Mouse (Mus musculus) embryonic facial prominence, embryonic 11.5 days (tissue): Measurements from ENCODE around the gene Asic1. TPM values are rescaled to one million over a fixed set of nuclear protein-coding genes. Genes with fewer than 3 reads are reported as not detected.

ENCODE experiments used
- ATAC-seq: fragments of 200-750 bp; cut with Nextera tagmentation; replicated peaks from 2 replicates; pipeline ENCODE4 v1.8.0; 2017; ENCODE audit warnings: low read depth; ENCODE audit not compliant: insufficient number of reproducible peaks, low FRiP score, low TSS enrichment
- DNase-seq: peaks from one replicate; pipeline ENCODE4 v3.0.0-alpha.2; 2015; ENCODE audit warnings: low spot score
- H3K27ac ChIP-seq: fragments of 300-500 bp; sonication (generic); replicated peaks from 2 replicates; pipeline ENCODE4 v1.5.1; 2014; ENCODE audit warnings: mild to moderate bottlenecking, low read depth, low read length, control low read depth
- H3K27me3 ChIP-seq: fragments of 300-500 bp; sonication (generic); 2 replicates; pipeline ENCODE4 v1.6.1; 2014; ENCODE audit warnings: mild to moderate bottlenecking, low read length, moderate library complexity, mixed read lengths; ENCODE audit not compliant: control insufficient read depth, insufficient read depth
- H3K36me3 ChIP-seq: fragments of 300-500 bp; sonication (generic); replicated peaks from 2 replicates; pipeline ENCODE4 v1.6.1; 2014; ENCODE audit warnings: low read depth, mild to moderate bottlenecking, low read length, moderate library complexity, mixed read lengths; ENCODE audit not compliant: control insufficient read depth, insufficient read depth
- H3K4me1 ChIP-seq: fragments of 300-500 bp; sonication (generic); 2 replicates; pipeline ENCODE4 v1.6.1; 2014; ENCODE audit warnings: low read length, mixed read lengths; ENCODE audit not compliant: control insufficient read depth, insufficient read depth
- H3K4me2 ChIP-seq: fragments of 300-500 bp; sonication (generic); 2 replicates; pipeline ENCODE4 v1.6.1; 2014; ENCODE audit warnings: low read depth, mild to moderate bottlenecking, control low read depth, low read length, moderate library complexity
- H3K4me3 ChIP-seq: fragments of 300-500 bp; sonication (generic); 2 replicates; pipeline ENCODE4 v1.5.1; 2014; ENCODE audit warnings: low read depth, low read length, control low read depth
- H3K9ac ChIP-seq: fragments of 300-500 bp; sonication (generic); replicated peaks from 2 replicates; pipeline ENCODE4 v1.6.1; 2014; ENCODE audit warnings: mild to moderate bottlenecking, control low read depth, low read length
- H3K9me3 ChIP-seq: fragments of 300-500 bp; sonication (generic); replicated peaks from 2 replicates; pipeline ENCODE4 v1.6.1; 2016; ENCODE audit warnings: mild to moderate bottlenecking, low read length, inconsistent platforms, mixed read lengths; ENCODE audit not compliant: control insufficient read depth
- WGBS: fragments of 180-500 bp; shearing (Covaris S2); extraction: QIAGEN DNeasy Blood & Tissue Kit; methylation state at CpG from one replicate; pipeline ENCODE4 v1.1.7; 2014; 5-methylcytosine and 5-hydroxymethylcytosine counted together
- polyA plus RNA-seq: library from polyadenylated mRNA; unstranded; fragments of >200 nt; fragmentation: Nextera tagmentation; extraction: Ambion mirVana; gene quantifications from 2 replicates; pipeline ENCODE4 v1.2.1, GENCODE M21; 2014

The Asic1 gene
- polyA plus RNA-seq, 1 experiment from 2014 or later, result 2.6 TPM

DNA sequence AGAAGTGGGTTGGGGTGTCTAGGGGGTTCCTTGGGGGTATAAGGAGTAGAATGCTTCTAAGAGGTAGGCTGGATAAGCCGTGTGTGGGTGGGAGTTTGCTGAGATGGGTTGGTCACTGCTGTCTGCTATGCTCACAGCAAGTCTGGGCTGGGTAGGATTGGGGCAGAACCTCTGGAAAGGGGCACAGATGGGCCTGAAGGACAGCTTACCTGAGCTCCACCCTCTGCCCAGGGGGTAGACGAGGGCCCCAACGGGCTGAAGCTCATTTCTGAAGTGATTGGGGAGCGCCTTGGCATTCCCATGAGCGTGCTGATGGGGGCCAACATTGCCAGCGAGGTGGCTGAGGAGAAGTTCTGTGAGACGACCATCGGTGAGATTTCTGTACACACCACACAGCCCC, 49.7 kb downstream of the Asic1 start:
- Histone ChIP-seq H3K27ac (no peak overlapping the region), H3K36me3 (no peaks in the 10 kb centered on the region), H3K4me1 (peaks cover 4% of the 10 kb centered on the region; the same call in 1 of the 2 replicates), H3K9ac (no peak overlapping the region), H3K27me3 (no peaks in the 10 kb centered on the region), H3K9me3 (no peaks in the 10 kb centered on the region), H3K4me2 (no peak overlapping the region), H3K4me3 (no peak overlapping the region)
- 79% methylated on average over 8 of the region's 8 CpGs for WGBS
- DNase-seq (no peak), ATAC-seq (no peak)

DNA sequence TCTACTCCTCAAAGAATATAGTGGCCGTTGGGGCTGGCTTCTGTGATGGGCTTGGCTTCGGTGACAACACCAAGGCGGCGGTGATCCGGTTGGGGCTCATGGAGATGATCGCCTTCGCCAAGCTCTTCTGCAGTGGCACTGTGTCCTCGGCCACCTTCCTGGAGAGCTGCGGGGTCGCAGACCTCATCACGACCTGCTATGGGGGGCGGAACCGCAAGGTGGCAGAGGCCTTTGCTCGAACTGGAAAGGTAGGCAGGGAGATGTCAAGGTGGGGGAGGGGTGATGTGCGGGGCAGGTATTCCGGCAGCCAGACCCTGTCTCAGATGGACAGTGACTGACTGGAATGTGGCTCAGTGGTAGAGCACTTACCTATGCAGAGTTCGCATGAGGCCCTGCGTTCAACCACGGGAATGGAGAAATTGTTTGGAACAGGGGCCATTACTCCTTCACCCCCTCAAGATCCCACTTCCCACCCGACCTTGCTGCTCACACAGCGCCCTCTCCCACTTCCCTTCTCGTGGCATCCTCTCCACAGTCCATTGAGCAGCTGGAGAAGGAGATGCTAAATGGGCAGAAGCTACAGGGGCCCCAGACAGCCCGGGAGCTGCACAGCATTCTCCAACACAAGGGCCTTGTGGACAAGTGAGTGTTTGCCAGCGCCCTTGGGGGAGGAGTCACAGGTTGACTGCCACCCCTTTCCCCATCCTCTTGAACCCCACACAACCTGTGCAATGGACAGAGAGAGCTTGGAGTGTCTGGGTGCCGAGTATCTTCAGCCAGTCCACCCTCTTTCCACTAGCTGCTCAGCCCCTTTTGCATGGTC, 52.0 kb downstream of the Asic1 start:
- peaks cover 6% of the 10 kb centered on the region; the same call in 1 of the 2 replicates for H3K4me1 ChIP-seq
- no peak overlapping the region for H3K4me3 ChIP-seq
- H3K36me3 ChIP-seq, result no peaks in the 10 kb centered on the region
- H3K27ac ChIP-seq, result no peak overlapping the region
- no peak for ATAC-seq
- H3K9me3 ChIP-seq, result no peaks in the 10 kb centered on the region
- H3K27me3 ChIP-seq, result no peaks in the 10 kb centered on the region
- no peak for DNase-seq
- WGBS, result 80% methylated on average over 25 of the region's 25 CpGs
- H3K4me2 ChIP-seq, result no peak overlapping the region
- H3K9ac ChIP-seq, result no peak overlapping the region

DNA sequence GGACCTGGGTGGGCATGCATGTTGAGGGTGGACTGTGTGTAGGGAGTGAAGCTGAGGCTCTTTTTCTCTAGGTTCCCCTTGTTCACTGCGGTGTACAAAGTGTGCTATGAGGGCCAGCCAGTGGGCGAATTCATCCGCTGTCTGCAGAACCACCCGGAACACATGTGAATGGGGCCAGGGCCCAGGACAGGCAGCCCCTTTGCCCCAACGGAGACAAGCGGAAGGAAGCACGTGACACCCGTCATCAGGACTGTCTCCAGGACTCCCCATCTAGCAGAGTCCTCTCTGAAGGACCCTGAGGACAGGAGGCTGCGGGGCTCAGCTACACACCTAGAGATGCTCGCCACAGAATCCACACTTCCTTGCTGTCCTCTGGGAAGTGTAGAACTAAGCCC, 52.9 kb downstream of the Asic1 start:
- Histone ChIP-seq H3K4me3 (no peak overlapping the region), H3K9ac (no peak overlapping the region), H3K4me1 (peaks cover 6% of the 10 kb centered on the region; the same call in 1 of the 2 replicates), H3K9me3 (no peaks in the 10 kb centered on the region), H3K27ac (no peak overlapping the region), H3K27me3 (no peaks in the 10 kb centered on the region), H3K36me3 (no peaks in the 10 kb centered on the region; the same call in 1 of the 2 replicates), H3K4me2 (no peak overlapping the region)
- no peak for DNase-seq
- no peak for ATAC-seq
- WGBS, result 37% methylated on average over 10 of the region's 10 CpGs

GRCm38 (mm10) chr15:99723515-99724291, 53.5 kb downstream of the Asic1 start:
- Histone ChIP-seq H3K4me1 (peaks cover 6% of the 10 kb centered on the region; the same call in 1 of the 2 replicates), H3K36me3 (no peaks in the 10 kb centered on the region; the same call in 1 of the 2 replicates), H3K9me3 (no peaks in the 10 kb centered on the region), H3K9ac (peak overlapping the region; percentile 7; the same call in 1 of the 2 replicates), H3K4me2 (no peak overlapping the region; the same call in 1 of the 2 replicates), H3K4me3 (no peak overlapping the region), H3K27ac (0 out of 2 replicates have a peak overlapping the region, but pooled peaks have one; percentile 52), H3K27me3 (no peaks in the 10 kb centered on the region)
- 11% methylated on average over 11 of the region's 11 CpGs for WGBS
- DNase-seq (no peak), ATAC-seq (no peak)

- Histone ChIP-seq H3K4me2 (peak overlapping the region; percentile 45), H3K4me1 (peaks cover 6% of the 10 kb centered on the region; the same call in 1 of the 2 replicates), H3K9me3 (no peaks in the 10 kb centered on the region), H3K9ac (peak overlapping the region; percentile 27; the same call in 1 of the 2 replicates), H3K27ac (no peak overlapping the region; the same call in 1 of the 2 replicates), H3K4me3 (peak overlapping the region; percentile 3; the same call in 1 of the 2 replicates), H3K36me3 (no peaks in the 10 kb centered on the region; the same call in 1 of the 2 replicates), H3K27me3 (no peaks in the 10 kb centered on the region)
- ATAC-seq, result peak; percentile 15; the same call in 1 of the 2 replicates
- DNase-seq, result peak; percentile 83
- 10% methylated on average over 16 of the region's 16 CpGs for WGBS
Measured at GRCm38 (mm10) chr15:99724292-99725021, 54.3 kb downstream of the Asic1 start.

DNA sequence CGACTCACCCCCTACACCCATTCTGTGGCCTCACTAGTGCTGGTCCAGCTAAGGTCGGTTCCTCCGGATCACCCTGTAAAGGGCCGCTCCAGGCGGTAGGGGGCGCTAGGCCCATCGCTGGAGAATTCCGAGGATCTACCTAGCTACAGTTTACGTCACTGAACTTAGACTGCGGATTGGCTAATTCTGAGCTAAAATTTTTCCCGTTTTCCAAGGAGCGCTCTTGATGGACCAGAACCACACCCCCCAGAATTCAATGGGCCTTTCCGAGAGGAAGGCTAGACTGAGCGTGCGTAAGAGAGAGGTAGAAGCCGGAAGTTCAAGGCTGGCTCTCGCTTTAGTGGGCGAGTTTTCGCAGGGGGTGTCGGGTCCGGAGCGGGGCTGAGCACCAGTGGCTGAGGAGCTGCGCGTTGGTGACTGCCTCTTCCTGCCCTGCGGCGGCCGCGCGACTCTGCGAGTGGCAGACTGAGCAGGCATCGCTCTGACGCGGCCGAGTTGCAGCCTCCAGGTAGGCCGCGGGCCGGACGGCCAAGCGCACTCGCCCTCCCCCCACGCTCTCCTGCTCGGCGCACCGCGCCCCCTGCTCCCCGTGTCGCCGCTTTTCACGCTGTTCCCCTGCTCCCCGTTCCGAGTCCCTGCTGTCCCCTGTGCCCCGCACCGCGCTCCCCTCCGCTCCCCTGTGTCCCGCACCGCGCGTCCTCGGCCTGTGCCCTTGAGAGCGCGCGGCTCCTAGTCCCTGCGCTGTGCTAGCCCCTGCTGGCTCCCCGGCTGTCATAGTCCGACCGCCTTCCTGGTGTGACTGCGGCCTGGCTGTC, 55.4 kb downstream of the Asic1 start, which contains the start of gene Cox14:
TSS of gene Cox14 (plus strand) at position 278 of the 815 bp plus-strand sequence.
- DNase-seq (peak; percentile 99), ATAC-seq (peak; percentile 93)
- H3K9me3 ChIP-seq, result no peaks in the 10 kb centered on the region
- WGBS, result under 1% methylated on average over 56 of the region's 68 CpGs
- peak within 1 kb of the TSS; percentile 77 for H3K4me2 ChIP-seq
- no peaks in the 10 kb centered on the region for H3K27me3 ChIP-seq
- H3K27ac ChIP-seq, result peak within 1 kb of the TSS; percentile 78
- H3K4me3 ChIP-seq, result peak within 1 kb of the TSS; percentile 97
- no peaks in the 10 kb centered on the region; the same call in 1 of the 2 replicates for H3K36me3 ChIP-seq
- H3K9ac ChIP-seq, result peak within 1 kb of the TSS; percentile 89
- H3K4me1 ChIP-seq, result peaks cover 6% of the 10 kb centered on the region; the same call in 1 of the 2 replicates

- peak overlapping the region; percentile 97 for H3K4me3 ChIP-seq
- H3K4me1 ChIP-seq, result peaks cover 6% of the 10 kb centered on the region; the same call in 1 of the 2 replicates
- peak overlapping the region; percentile 89 for H3K9ac ChIP-seq
- no peak overlapping the region for H3K27ac ChIP-seq
- no peaks in the 10 kb centered on the region; the same call in 1 of the 2 replicates for H3K36me3 ChIP-seq
- ATAC-seq, result no peak
- no peaks in the 10 kb centered on the region for H3K27me3 ChIP-seq
- H3K4me2 ChIP-seq, result peak overlapping the region; percentile 77
- H3K9me3 ChIP-seq, result no peaks in the 10 kb centered on the region
- DNase-seq, result no peak
- WGBS, result 79% methylated on average over 2 of the region's 2 CpGs
Measured at GRCm38 (mm10) chr15:99726549-99726948, 56.4 kb downstream of the Asic1 start.
